Mouse (Mus musculus): ENCODE data around the gene Chst7.

The Chst7 gene

DNA sequence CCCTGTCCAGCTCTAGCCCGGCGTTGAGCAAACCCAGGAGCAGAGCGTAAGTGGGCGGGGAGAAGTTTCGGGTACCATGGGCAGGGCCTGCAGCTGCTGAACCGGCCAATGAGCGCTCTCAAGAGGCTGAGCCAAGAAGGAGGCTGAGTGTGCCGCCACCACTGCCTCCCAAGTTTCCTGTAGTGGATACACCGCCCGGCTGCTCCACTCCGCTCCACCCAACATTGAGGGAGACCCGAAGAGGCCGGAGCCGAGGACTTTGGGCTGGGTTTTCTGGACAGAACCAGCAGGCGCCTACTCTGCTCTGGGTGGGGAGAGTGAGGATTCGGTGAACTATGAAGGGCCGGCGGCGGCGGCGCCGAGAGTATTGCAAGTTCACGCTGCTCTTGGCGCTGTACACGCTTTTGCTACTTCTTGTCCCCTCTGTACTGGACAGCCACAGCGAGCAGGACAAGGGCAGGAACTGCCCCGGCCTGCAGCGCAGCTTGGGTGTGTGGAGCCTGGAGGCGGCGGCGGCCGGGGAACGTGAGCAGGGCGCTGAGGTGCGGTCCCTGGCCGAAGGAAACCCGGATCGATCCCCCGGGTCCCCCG lies at the start of gene Chst7:
Gene Chst7 (plus strand): TSS at position 180 of the 591 bp plus-strand sequence.
- DNase-seq (ENCODE audit: low spot score): no peak

GRCm38 (mm10) chrX:20012211-20012610 lies 47.1 kb upstream of the Chst7 start:
- DNase-seq (ENCODE audit: low spot score): no peak

GRCm38 (mm10) chrX:20020942-20021341 lies 38.4 kb upstream of the Chst7 start:
- DNase-seq (ENCODE audit: low spot score): no peak

- DNase-seq (ENCODE audit: low spot score): no peak
Measured at GRCm38 (mm10) chrX:20060096-20060768, 872 bp downstream of the Chst7 start.

GRCm38 (mm10) chrX:20060769-20061315 lies 1.5 kb downstream of the Chst7 start:
- no peak for DNase-seq (ENCODE audit: low spot score)

DNA sequence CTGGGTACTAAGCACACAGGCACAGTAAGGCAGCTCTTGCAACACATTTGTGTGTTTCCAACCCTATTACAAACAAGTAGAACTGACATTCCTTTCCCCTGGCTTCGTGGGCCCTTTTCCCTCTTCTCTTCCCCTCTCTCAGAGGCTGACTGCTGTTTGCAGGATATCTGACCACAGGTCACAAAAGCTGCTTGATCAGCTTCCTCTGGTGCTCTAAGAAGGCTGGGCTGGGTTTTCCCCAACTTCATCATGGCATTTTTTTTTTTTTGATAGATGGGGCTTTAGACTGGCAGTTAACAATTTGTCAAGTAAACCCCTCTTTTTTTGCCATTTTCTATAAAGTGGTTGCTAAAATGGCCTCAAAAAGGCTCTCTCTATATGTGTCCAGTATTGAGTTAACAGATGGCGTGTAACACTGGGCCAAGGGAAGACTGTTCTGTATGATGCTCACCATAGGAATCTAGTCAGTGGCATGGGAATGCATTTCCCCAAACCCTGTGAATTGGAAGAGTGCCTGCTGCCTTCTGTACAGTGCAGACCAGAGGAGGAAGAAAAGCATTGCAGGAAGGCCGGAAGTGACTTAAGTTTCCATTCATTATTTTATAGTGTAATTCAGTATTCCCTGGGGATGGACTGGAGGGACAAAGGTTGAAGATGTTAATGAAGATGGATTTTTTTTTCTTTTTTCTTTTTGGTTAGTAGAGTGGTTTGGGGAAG lies 2.6 kb downstream of the Chst7 start:
- DNase-seq (ENCODE audit: low spot score): no peak

DNA sequence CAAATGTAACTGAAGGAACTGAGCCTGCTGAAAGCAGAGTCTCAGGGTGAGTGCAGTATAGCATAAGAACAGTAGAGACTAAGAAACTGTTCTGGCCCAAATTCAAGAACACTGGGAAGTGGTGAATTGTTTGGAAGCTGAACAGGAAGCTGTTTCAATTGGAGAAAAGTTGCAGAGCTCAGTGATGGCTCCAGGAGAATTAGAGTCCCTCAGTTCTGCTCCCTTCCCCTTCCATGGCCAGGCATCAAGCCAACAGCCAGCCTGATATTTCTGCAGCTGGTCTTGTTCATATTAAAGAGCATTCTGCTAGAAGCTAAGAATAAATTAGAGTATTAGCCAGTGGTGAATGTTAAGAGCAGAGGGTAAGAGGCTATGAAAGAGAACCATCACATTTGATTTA lies 7.3 kb downstream of the Chst7 start:
- DNase-seq (ENCODE audit: low spot score): no peak

DNA sequence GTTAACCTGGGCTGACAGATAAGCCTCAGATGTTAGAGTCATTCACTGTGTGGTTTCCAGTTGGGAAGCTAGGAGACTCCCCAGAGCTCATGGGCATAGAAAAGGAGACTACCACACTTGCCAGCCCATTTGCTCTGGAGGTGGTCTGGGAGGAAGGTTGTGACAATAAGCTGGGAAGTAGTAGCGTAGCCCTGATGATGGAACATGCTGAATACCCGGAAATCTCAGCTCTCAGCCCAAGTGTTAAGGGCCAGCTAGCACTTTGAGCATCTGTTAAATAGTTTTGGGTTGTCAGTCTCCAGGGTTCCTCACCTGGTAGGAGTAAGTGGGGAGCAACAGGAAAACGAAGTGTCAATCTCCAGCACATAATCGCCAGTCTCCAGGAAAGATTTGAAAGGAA lies 10.8 kb downstream of the Chst7 start:
- DNase-seq (ENCODE audit: low spot score): no peak

GRCm38 (mm10) chrX:20117717-20118116 lies 58.4 kb downstream of the Chst7 start:
- no peak for DNase-seq (ENCODE audit: low spot score)

DNA sequence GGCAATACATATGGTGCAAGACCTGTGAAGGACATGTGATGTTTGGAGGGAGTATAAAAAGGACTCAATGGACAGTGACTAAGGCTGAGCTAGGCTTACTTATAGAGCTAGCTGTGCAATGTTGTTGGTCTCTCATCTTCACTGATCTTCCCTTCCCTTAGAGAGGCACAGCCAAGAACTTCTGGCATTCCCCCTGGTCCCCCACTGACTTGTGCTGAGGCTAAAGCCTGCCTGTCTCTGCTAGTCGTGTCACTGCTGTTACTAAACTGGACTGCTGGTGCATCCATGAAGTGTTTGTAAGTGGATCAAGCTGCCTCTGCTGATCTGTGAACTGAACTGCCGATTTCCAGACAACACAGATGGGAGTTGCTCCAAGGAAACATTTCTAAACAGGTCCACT lies 66.1 kb downstream of the Chst7 start:
- no peak for DNase-seq (ENCODE audit: low spot score)

- DNase-seq (ENCODE audit: low spot score): no peak
Measured at GRCm38 (mm10) chrX:20128951-20129350, 69.6 kb downstream of the Chst7 start.

GRCm38 (mm10) chrX:20129466-20129865 lies 70.1 kb downstream of the Chst7 start:
- no peak for DNase-seq (ENCODE audit: low spot score)
